Comparison of ENCODE assay signal across 14 mouse cellular contexts in genomic region chr16:41913346-41913745, GRCm38 (mm10).
"Had no signal": no experiment of that assay in that cellular context is flagged by ENCODE, and none has a peak within 500 bp of the region (broad histone marks: within the 10 kb centered on the region; RNA-seq: fewer than 3 reads in every experiment).

No protein-coding gene starts in this region.

- H3K4me3 ChIP-seq: neural tube, embryonic 15.5 days; stomach, embryonic 15.5 days had no signal

- DNase-seq: right cerebral cortex, adult 18-20 months; right cerebral cortex, postnatal 14 days; right cerebral cortex, postnatal 25 days; right cerebral cortex, postnatal 4 days; spleen, adult 18-20 months; thymus, adult 18-20 months; thymus, adult 2 months; thymus, postnatal 14 days; thymus, postnatal 25 days; thymus, postnatal 36 days; thymus, postnatal 4 days had no signal

- H3K9me3 ChIP-seq: neural tube, embryonic 15.5 days; stomach, embryonic 15.5 days had no signal

- H3K9ac ChIP-seq: neural tube, embryonic 15.5 days; stomach, embryonic 15.5 days had no signal

- H3K27ac ChIP-seq: neural tube, embryonic 15.5 days; stomach, embryonic 15.5 days; stomach, postnatal 0 days had no signal

- H3K4me2 ChIP-seq: neural tube, embryonic 15.5 days; stomach, embryonic 15.5 days had no signal

- H3K27me3 ChIP-seq: neural tube, embryonic 15.5 days; stomach, embryonic 15.5 days had no signal

- H3K4me1 ChIP-seq: stomach, embryonic 15.5 days had no signal

- H3K36me3 ChIP-seq: neural tube, embryonic 15.5 days; stomach, embryonic 15.5 days had no signal
